Comparison of ENCODE assay signal across 8 mouse cellular contexts in genomic region chr11:55033040-55033660, GRCm38 (mm10). TPM values are rescaled to one million over a fixed set of nuclear protein-coding genes. Genes with fewer than 3 reads are reported as not detected.
A peak's percentile ranks its signal among the peaks of the same experiment; 100 is the strongest.
DNase-seq lines count a peak whose midpoint lies in the region; ATAC-seq lines count a peak whose summit lies in the region.

Gene Anxa6, minus strand, starts transcription at chr11:55033445.

- H3K9me3 ChIP-seq in hindbrain, embryonic 10.5 days: no peaks in the 10 kb centered on the region

- peak; percentile 92 for DNase-seq in NIH3T3 (ENCODE audit: low read depth)
- peak; percentile 78 for DNase-seq in cerebellum, adult 9-10 months
- DNase-seq in hindbrain, embryonic 10.5 days (ENCODE audit: low spot score): peak; percentile 81
- DNase-seq in layer of hippocampus, postnatal 14 days (ENCODE audit: low spot score in 2 of 2): peak; percentile 67 to 71
- DNase-seq in lung, postnatal 36 days: peak; percentile 88
- DNase-seq in retina, embryonic 14.5 days (ENCODE audit: low spot score): peak; percentile 69
- peak; percentile 84 to 87 for DNase-seq in thymus, postnatal 36 days

- peaks cover 52% of the 10 kb centered on the region for H3K27me3 ChIP-seq in hindbrain, embryonic 10.5 days (ENCODE audit: insufficient read depth, poor library complexity, severe bottlenecking)

- H3K4me1 ChIP-seq in hindbrain, embryonic 10.5 days (replicated peaks): peaks cover 30% of the 10 kb centered on the region

- peak; percentile 96 for ATAC-seq in frontal cortex, adult (ENCODE audit: low TSS enrichment)

- peak within 1 kb of the TSS; percentile 82 for H3K27ac ChIP-seq in hindbrain, embryonic 10.5 days

- under 1% methylated on average over 41 of the region's 41 CpGs for WGBS in hindbrain, embryonic 10.5 days

- no peaks in the 10 kb centered on the region for H3K36me3 ChIP-seq in hindbrain, embryonic 10.5 days

- peak within 1 kb of the TSS; percentile 65 for H3K4me3 ChIP-seq in hindbrain, embryonic 10.5 days

RNA-seq across cellular contexts. Expression of gene Anxa6, which starts in this region (rescaled TPM):
- polyA plus RNA-seq in hindbrain, embryonic 10.5 days (2016; fragmentation: Nextera tagmentation; extraction: Ambion mirVana): 61.0 and 68.8 TPM in 2 replicates
- 10 to 100 TPM; 90.3 to 93.8 TPM for total RNA-seq in layer of hippocampus, postnatal 14 days (2021)

Comparison
In these comparisons a context has a peak if more than half of its experiments do, and no peak if none do; other contexts are left out.
1. Peak in every context shown above with its lines: DNase-seq, ATAC-seq, H3K4me3 ChIP-seq and H3K27ac ChIP-seq.